Mouse (Mus musculus) gastrocnemius, adult 2 months (tissue): ENCODE results near the gene Txnrd2. TPM values are rescaled to one million over a fixed set of nuclear protein-coding genes. Genes with fewer than 3 reads are reported as not detected.
A peak's percentile ranks its signal among the peaks of the same experiment; 100 is the strongest.

Experiments
- DNase-seq: peaks from one replicate; pipeline ENCODE4 v3.0.0; 2022
- H3K27ac ChIP-seq: fragments of 200-600 bp; 2 replicates; pipeline ENCODE4 v1.8.1; 2022; ENCODE audit warnings: mild to moderate bottlenecking
- H3K4me3 ChIP-seq: fragments of 200-600 bp; 2 replicates; pipeline ENCODE4 v1.8.1; 2022; ENCODE audit warnings: mild to moderate bottlenecking, moderate library complexity
- CTCF ChIP-seq: fragments of 200-600 bp; IDR thresholded peaks from 2 replicates; pipeline ENCODE4 v1.8.1; 2022; ENCODE audit warnings: antibody characterized with exemption, mild to moderate bottlenecking, moderate library complexity
- intact Hi-C: fragments of 180-260 bp; cut with DNase I; formaldehyde crosslinking; loops from one replicate; pipeline ENCODE4 v1.15.1; 2025
- total RNA-seq, 2 experiments: library from RNA; stranded (reverse); gene quantifications; 2 replicates each; pipeline ENCODE4 v1.2.3; 2021

The Txnrd2 gene
- total RNA-seq, 2 experiments from 2014 or later = 18.9 to 21.4 TPM

DNA sequence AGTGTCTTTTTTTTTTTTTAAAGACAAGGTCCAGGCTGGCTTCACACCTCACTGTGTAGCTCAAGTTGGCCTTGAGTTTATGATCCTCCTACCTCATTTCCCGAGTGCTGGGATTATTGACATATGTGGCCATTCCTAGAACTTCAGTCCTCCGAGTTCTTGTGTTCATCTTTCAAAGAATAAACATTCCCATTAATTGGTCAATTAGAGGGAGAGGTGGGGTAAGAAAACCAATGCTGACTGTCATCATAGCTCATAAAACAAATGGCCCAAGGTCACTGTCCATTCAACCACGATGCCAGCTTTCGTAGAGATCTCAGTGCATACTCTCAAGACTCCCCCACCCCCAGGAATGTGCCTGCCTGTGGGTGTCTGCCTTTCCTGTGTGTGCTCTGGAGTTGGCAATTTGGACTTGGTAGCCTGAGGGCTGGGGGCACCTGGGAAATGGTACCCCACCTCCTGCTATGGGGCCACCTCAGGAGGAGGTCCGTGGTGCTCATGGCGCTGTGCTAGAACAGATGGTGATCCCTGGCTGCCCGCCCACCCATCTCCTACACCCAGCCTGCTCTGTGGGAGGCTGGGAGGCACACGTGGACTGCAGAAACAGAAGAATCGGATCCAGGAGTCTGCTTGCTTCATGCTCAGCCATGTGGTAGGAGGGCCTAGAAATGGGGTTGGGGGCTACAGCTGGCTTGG is 25.4 kb downstream of the Txnrd2 start:
- DNase-seq = no peak
- no peak overlapping the region for H3K4me3 ChIP-seq
- no peak overlapping the region for H3K27ac ChIP-seq
- no peak for TF ChIP-seq CTCF
- intact Hi-C loops = no loop called here

DNA sequence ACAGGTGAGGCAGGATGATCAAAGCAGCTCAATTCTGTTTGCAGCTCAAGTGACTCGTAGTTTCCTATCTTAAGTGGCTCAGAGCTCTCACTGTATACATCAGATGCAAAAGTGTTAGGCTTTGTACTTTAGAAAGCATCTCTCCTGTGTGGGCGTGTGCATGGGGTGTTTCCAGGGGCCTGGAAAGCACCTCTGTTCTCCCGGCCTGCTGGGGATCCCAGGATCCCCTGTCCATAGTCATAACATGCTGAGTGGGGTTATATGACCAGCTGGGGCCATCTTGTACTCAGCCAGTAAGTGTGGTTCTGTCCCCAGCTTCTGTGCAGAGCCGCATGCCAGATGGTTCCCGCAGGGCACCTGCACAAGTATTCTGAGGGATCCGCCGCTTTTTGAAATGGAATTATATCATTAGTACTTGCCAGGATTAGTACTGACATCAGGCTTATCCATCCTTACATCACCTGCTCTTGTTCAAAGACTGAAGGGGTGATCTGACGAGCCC is 26.2 kb downstream of the Txnrd2 start:
- intact Hi-C loops = no loop called here
- DNase-seq = no peak

GRCm38 (mm10) chr16:18453846-18454245 is 27.7 kb downstream of the Txnrd2 start:
- no peak for TF ChIP-seq CTCF
- H3K4me3 ChIP-seq = no peak overlapping the region
- DNase-seq = peak; percentile 16
- intact Hi-C loops = no loop called here
- no peak overlapping the region for H3K27ac ChIP-seq

More for the DNA sequence above, 26.2 kb downstream of the Txnrd2 start:
- TF ChIP-seq CTCF = no peak
- Histone ChIP-seq H3K4me3 (no peak overlapping the region), H3K27ac (no peak overlapping the region)

- TF ChIP-seq CTCF = no peak
- DNase-seq = no peak
- intact Hi-C loops = loop anchor here (5.0 kb wide), 1 partner anchor 52 kb away; no protein-coding TSS in a partner anchor
- Histone ChIP-seq H3K4me3 (no peak overlapping the region), H3K27ac (no peak overlapping the region)
These were observed 29.2 kb downstream of the Txnrd2 start for GRCm38 (mm10) chr16:18455407-18455806.

- Histone ChIP-seq H3K4me3 (no peak overlapping the region), H3K27ac (0 out of 2 replicates have a peak overlapping the region, but pooled peaks have one; percentile 28)
- no peak for DNase-seq
- intact Hi-C loops = loop anchor here (5.0 kb wide), 1 partner anchor 49 kb away; no protein-coding TSS in a partner anchor
- TF ChIP-seq CTCF = no peak
These were observed 32.5 kb downstream of the Txnrd2 start for GRCm38 (mm10) chr16:18458661-18459060.

DNA sequence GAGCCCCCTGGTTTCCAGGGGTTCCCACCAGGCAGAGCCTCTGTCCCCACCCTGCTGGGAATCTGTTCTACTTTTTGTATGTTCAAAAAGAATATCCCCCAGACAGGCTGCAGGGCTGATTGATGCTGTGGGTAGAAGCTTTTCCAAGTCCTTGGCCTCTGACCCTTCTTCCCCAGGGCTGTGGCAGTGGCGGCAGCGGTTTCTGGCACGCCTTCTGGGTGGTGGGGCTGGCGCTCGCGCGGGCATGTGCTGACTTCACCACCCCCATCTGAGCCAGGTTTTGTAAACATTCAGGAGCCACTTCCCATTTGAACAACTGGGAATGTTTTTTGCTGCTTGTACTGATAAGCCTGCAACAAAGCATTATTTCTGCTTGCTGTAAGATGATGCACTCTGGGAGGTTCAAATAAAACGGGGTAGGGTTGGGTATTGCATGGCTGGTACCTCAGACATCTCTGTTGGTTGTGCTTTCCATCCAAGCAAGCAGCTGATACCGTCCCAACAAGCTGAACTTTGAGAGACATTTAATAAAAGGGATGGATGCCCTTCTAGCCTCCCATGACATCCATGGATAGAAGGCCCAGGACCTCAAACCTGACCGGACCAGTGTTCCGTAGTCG is 33.3 kb downstream of the Txnrd2 start:
- peak overlapping the region; percentile 28 for H3K4me3 ChIP-seq
- peak; percentile 34 for DNase-seq
- intact Hi-C loops = loop anchor here (5.0 kb wide), 1 partner anchor 48 kb away; no protein-coding TSS in a partner anchor
- peak overlapping the region; percentile 28; the same call in 1 of the 2 replicates for H3K27ac ChIP-seq
- TF ChIP-seq CTCF = no peak

DNA sequence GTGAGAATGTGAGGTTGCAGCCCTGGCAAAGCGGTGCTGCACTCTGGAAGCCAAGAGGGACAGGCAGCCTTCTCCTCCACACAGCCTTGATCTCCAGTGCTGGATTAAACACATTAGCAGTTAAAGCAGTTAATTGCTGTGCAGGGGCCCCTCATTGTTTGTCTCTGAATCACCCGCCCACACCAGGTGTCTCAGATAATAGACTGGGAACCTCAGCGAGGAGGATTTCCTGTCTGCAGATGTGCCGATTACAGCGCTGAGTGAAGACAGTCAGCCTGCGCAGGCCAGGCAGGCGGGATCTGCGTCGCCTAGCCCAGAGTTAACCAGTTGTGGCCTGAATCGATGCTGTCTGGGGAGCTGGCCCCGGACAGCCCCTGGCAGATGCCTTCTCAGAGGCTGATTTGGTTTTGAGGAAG is 33.8 kb downstream of the Txnrd2 start:
- no peak for TF ChIP-seq CTCF
- intact Hi-C loops = loop anchor here (5.0 kb wide), 2 partner anchors 37 to 47 kb away; partner anchors contain the start of genes Gnb1l and Rtl10
- H3K27ac ChIP-seq = peak overlapping the region; percentile 28; the same call in 1 of the 2 replicates
- peak; percentile 35 for DNase-seq
- peak overlapping the region; percentile 28 for H3K4me3 ChIP-seq

DNA sequence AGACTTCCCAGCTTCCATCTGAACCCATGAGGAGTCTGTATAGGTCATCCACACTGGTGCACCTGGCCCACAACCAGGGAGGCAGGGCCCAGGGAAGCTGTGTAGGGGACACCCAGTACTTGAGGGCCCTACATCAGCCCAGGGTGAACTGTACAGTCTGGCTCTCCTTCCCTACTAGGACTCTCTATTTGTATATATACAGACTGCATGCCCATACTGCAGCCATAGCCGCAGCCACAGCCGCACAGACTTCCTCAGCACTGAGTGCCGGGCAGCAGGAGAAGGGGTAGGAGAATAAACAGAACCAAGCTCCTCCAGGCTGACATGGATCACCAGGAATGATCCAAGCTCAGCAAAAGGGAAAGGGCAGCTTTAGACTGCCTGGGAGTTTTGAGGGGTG is 34.6 kb downstream of the Txnrd2 start:
- H3K27ac ChIP-seq = no peak overlapping the region
- DNase-seq = peak; percentile 24
- no peak for TF ChIP-seq CTCF
- H3K4me3 ChIP-seq = no peak overlapping the region
- intact Hi-C loops = loop anchor here (5.0 kb wide), 1 partner anchor 36 kb away; the partner anchor contains the start of genes Gnb1l and Rtl10

- no peak overlapping the region for H3K4me3 ChIP-seq
- intact Hi-C loops = loop anchor here (5.0 kb wide), 1 partner anchor 35 kb away; the partner anchor contains the start of genes Gnb1l and Rtl10
- TF ChIP-seq CTCF = no peak
- DNase-seq = no peak
- H3K27ac ChIP-seq = no peak overlapping the region
These were observed 35.8 kb downstream of the Txnrd2 start for GRCm38 (mm10) chr16:18462031-18462430.

- DNase-seq = peak; percentile 52
- Histone ChIP-seq H3K27ac (peak overlapping the region; percentile 64), H3K4me3 (no peak overlapping the region)
- intact Hi-C loops = loop anchor here (5.0 kb wide), 1 partner anchor 35 kb away; the partner anchor contains the start of genes Gnb1l and Rtl10
- TF ChIP-seq CTCF = no peak
These were observed 36.4 kb downstream of the Txnrd2 start for GRCm38 (mm10) chr16:18462598-18462997.

DNA sequence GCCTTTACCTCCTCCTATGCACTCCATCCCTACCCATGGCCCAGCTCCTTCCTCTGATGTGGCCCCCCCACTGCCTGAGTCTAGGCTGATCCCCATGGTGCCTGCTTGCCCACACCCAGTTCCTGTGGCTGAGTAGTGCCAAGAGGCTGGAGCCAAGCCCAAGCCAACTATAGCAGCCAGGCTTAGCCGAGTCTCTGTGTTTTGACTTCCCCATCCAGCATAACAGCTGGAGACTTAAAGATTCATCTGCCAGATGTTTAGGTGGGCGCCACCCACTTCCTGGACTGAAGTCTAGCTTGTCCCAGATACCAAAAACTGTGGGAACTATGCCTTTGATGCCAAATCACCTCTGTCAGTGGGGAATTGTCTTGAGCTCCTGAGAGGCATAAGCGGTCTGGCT is 38.1 kb downstream of the Txnrd2 start:
- no peak for TF ChIP-seq CTCF
- Histone ChIP-seq H3K27ac (peak overlapping the region; percentile 64), H3K4me3 (no peak overlapping the region)
- DNase-seq = peak; percentile 75
- intact Hi-C loops = loop anchor here (5.0 kb wide), 1 partner anchor 33 kb away; the partner anchor contains the start of genes Gnb1l and Rtl10

GRCm38 (mm10) chr16:18470829-18471228 is 44.6 kb downstream of the Txnrd2 start:
- Histone ChIP-seq H3K4me3 (no peak overlapping the region), H3K27ac (no peak overlapping the region)
- peak; percentile 22; the same call in 1 of the 2 replicates for TF ChIP-seq CTCF
- DNase-seq = no peak
- intact Hi-C loops = no loop called here
